Mouse (Mus musculus) midbrain, embryonic 11.5 days (tissue): Measurements from ENCODE around the gene Pelo. TPM values are rescaled to one million over a fixed set of nuclear protein-coding genes. Genes with fewer than 3 reads are reported as not detected.

Experiments
- ATAC-seq: fragments of 200-750 bp; cut with Nextera tagmentation; 2 replicates; pipeline ENCODE4 v1.8.0; 2017; ENCODE audit warnings: moderate TSS enrichment, moderate library complexity; ENCODE audit not compliant: low FRiP score
- DNase-seq: peaks from one replicate; pipeline ENCODE4 v3.0.0; 2015; ENCODE audit warnings: low spot score; ENCODE audit errors: missing footprints
- H3K27ac ChIP-seq: fragments of 300-500 bp; sonication (generic); 2 replicates; pipeline ENCODE4 v1.5.1; 2014; ENCODE audit warnings: low read depth, low read length
- H3K27me3 ChIP-seq: fragments of 300-500 bp; sonication (generic); 2 replicates; pipeline ENCODE4 v1.6.1; 2014; ENCODE audit warnings: mild to moderate bottlenecking, low read length, moderate library complexity, mixed read lengths; ENCODE audit not compliant: control insufficient read depth, insufficient read depth
- H3K36me3 ChIP-seq: fragments of 300-500 bp; sonication (generic); 2 replicates; pipeline ENCODE4 v1.6.1; 2014; ENCODE audit warnings: mild to moderate bottlenecking, low read length, moderate library complexity, mixed read lengths; ENCODE audit not compliant: control insufficient read depth, insufficient read depth
- H3K4me1 ChIP-seq: fragments of 300-500 bp; sonication (generic); 2 replicates; pipeline ENCODE4 v1.6.1; 2014; ENCODE audit warnings: low read length; ENCODE audit not compliant: control insufficient read depth, insufficient read depth
- H3K4me2 ChIP-seq: fragments of 300-500 bp; sonication (generic); 2 replicates; pipeline ENCODE4 v1.6.1; 2014; ENCODE audit warnings: mild to moderate bottlenecking, moderate library complexity
- H3K4me3 ChIP-seq: fragments of 300-500 bp; sonication (generic); 2 replicates; pipeline ENCODE4 v1.5.1; 2014; ENCODE audit warnings: low read depth, low read length
- H3K9ac ChIP-seq: fragments of 300-500 bp; sonication (generic); 2 replicates; pipeline ENCODE4 v1.6.1; 2014; ENCODE audit warnings: low read length
- H3K9me3 ChIP-seq: fragments of 300-500 bp; sonication (generic); 2 replicates; pipeline ENCODE4 v1.6.1; 2016; ENCODE audit warnings: low read length; ENCODE audit not compliant: control insufficient read depth
- WGBS: fragments of 180-500 bp; shearing (Covaris S2); extraction: QIAGEN DNeasy Blood & Tissue Kit; methylation state at CpG from one replicate; pipeline ENCODE4 v1.1.7; 2014; 5-methylcytosine and 5-hydroxymethylcytosine counted together
- polyA plus RNA-seq: library from polyadenylated mRNA; unstranded; fragments of >200 nt; fragmentation: Nextera tagmentation; extraction: Ambion mirVana; gene quantifications from 2 replicates; pipeline ENCODE4 v1.2.1, GENCODE M21; 2014

Gene Pelo
- polyA plus RNA-seq, 1 experiment from 2014 or later: 6.7 TPM

DNA sequence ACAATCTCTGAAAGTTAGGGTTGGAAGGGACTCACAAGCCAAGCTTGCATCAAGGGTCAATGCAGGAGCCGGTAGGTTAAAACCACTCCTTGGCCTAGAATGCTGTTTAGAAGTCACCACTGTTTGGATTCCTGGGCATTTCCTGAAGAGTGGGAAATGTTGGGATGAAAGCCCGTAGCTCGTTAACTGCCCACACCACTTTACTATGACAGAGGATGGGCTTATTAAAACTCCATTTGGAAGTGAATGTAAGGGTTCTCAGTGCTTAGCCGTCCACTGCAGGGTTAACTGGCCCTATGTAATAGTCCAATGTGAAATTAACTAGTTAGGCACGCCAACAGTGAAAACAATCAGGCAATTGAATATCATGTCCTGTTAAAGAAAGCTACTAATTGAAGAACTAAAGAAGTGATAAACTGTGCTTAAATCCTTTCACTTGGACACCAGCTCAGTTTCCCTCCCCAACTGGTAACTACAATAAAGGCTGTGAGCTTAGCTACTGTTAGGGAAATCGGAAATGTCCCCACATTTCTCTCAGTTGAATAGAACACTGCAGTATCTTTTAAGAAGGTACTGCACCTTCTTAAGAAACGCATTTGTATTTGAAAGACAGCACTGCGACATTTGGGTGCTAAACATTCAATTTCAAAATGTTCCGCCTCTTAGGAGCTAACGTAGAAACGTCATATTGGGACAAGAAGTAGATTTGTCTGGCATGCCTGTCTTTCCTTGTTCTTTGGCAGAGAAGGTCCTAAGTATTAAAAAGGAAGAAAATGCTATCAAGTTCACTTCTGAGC, 10.6 kb upstream of the Pelo start:
- Histone ChIP-seq H3K27me3 (peaks cover 17% of the 10 kb centered on the region), H3K27ac (no peak overlapping the region), H3K9me3 (no peaks in the 10 kb centered on the region), H3K4me2 (peak overlapping the region; percentile 55; the same call in 1 of the 2 replicates), H3K36me3 (no peaks in the 10 kb centered on the region), H3K4me1 (peaks cover 5% of the 10 kb centered on the region; the same call in 1 of the 2 replicates), H3K4me3 (peak overlapping the region; percentile 46), H3K9ac (no peak overlapping the region)
- 32% methylated on average over 11 of the region's 11 CpGs for WGBS
- ATAC-seq (no peak), DNase-seq (peak; percentile 81)

- Histone ChIP-seq H3K27me3 (peaks cover 17% of the 10 kb centered on the region), H3K27ac (no peak overlapping the region), H3K9ac (no peak overlapping the region), H3K4me3 (no peak overlapping the region), H3K4me1 (peaks cover 5% of the 10 kb centered on the region; the same call in 1 of the 2 replicates), H3K36me3 (no peaks in the 10 kb centered on the region), H3K4me2 (no peak overlapping the region), H3K9me3 (no peaks in the 10 kb centered on the region)
- ATAC-seq (no peak), DNase-seq (no peak)
- WGBS: 80% methylated on average over 9 of the region's 9 CpGs
Observed at GRCm38 (mm10) chr13:115099381-115099780, 9.4 kb upstream of the Pelo start.

DNA sequence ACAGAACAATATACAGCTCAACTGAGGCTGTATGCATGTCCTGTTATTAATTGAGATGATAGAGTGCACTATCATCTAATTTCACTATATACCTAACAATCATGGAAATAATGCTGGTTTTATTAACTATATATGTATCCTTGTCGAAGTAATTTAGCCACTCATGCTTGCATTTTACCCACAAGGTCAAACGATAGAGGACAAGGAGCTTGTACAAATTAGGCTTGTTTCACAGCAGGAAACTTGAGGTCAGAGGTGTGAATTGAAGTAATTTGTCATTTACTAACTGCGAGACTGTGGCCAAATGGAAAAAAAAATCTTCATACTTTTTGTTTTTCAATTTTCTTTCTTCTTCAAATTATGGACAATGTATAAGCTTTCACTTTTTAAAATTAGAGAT, 8.2 kb upstream of the Pelo start:
- no peak overlapping the region for H3K4me3 ChIP-seq
- no peak overlapping the region for H3K4me2 ChIP-seq
- H3K27me3 ChIP-seq: peaks cover 17% of the 10 kb centered on the region
- no peak overlapping the region for H3K27ac ChIP-seq
- WGBS: 85% methylated on average over 3 of the region's 3 CpGs
- no peaks in the 10 kb centered on the region for H3K36me3 ChIP-seq
- ATAC-seq: no peak
- H3K9me3 ChIP-seq: no peaks in the 10 kb centered on the region
- H3K4me1 ChIP-seq: peaks cover 5% of the 10 kb centered on the region; the same call in 1 of the 2 replicates
- DNase-seq: peak; percentile 61
- H3K9ac ChIP-seq: no peak overlapping the region

DNA sequence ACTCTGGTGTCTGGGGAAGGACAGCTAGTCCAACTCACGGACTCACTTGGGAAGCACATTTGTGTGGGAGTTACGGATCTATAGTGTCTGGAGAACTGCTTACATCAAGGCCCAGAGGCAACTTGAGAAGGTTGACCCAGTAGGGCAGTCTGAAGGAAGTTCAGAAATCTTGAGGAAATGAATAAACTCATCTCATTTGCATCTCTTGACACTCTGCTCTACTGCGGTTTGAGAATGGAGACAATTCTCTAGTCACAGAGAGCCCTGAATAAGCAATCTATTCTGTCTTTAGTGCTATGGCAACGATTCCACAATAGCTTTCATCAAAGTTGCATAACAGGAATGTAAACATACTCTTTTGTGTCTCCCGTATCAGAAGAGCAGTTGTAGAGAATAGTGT, 7.0 kb upstream of the Pelo start:
- Histone ChIP-seq H3K4me2 (no peak overlapping the region), H3K36me3 (no peaks in the 10 kb centered on the region), H3K27me3 (peaks cover 13% of the 10 kb centered on the region), H3K27ac (no peak overlapping the region), H3K9ac (no peak overlapping the region), H3K4me3 (no peak overlapping the region), H3K4me1 (peaks cover 3% of the 10 kb centered on the region; the same call in 1 of the 2 replicates), H3K9me3 (no peaks in the 10 kb centered on the region)
- WGBS: 64% methylated on average over 5 of the region's 5 CpGs
- DNase-seq: peak; percentile 73
- no peak for ATAC-seq

GRCm38 (mm10) chr13:115096216-115096615, 6.2 kb upstream of the Pelo start:
- Histone ChIP-seq H3K4me3 (no peak overlapping the region), H3K27ac (no peak overlapping the region), H3K9me3 (no peaks in the 10 kb centered on the region), H3K27me3 (peaks cover 10% of the 10 kb centered on the region), H3K4me1 (peaks cover under 1% of the 10 kb centered on the region; the same call in 1 of the 2 replicates), H3K4me2 (no peak overlapping the region), H3K36me3 (no peaks in the 10 kb centered on the region), H3K9ac (no peak overlapping the region)
- DNase-seq (peak; percentile 57), ATAC-seq (no peak)
- 66% methylated on average over 2 of the region's 2 CpGs for WGBS

DNA sequence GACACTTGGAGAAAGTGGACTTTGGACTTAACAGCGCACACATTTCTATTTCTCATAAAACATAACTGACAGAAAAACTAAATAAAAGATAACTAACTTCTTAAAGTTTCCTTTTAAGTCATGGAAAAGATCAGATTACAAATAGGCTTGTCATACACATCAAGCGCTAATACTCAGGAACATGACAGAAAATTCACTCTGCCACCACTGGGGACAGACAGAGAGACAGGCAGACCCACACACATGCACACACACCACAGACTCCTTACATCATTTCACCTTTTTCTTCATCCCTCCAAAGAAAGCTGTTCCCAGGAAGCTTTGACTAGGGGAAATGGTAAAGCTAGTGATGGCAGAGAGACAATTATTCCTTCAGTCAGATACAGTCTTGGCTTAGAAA, 5.4 kb upstream of the Pelo start:
- 91% methylated on average over 2 of the region's 2 CpGs for WGBS
- no peak for ATAC-seq
- Histone ChIP-seq H3K36me3 (no peaks in the 10 kb centered on the region), H3K9ac (no peak overlapping the region), H3K9me3 (no peaks in the 10 kb centered on the region), H3K4me1 (no peaks in the 10 kb centered on the region), H3K27me3 (peaks cover 3% of the 10 kb centered on the region; the same call in 1 of the 2 replicates), H3K4me3 (no peak overlapping the region), H3K4me2 (no peak overlapping the region), H3K27ac (no peak overlapping the region)
- DNase-seq: no peak

- Histone ChIP-seq H3K36me3 (peaks cover 7% of the 10 kb centered on the region; the same call in 1 of the 2 replicates), H3K27me3 (no peaks in the 10 kb centered on the region), H3K4me2 (no peak overlapping the region), H3K4me1 (peaks cover 10% of the 10 kb centered on the region), H3K9ac (no peak overlapping the region), H3K9me3 (no peaks in the 10 kb centered on the region), H3K4me3 (no peak overlapping the region), H3K27ac (no peak overlapping the region)
- peak; percentile 86 for DNase-seq
- ATAC-seq: no peak
- WGBS: 76% methylated on average over 3 of the region's 3 CpGs
Observed at GRCm38 (mm10) chr13:115091511-115091910, 1.5 kb upstream of the Pelo start.

DNA sequence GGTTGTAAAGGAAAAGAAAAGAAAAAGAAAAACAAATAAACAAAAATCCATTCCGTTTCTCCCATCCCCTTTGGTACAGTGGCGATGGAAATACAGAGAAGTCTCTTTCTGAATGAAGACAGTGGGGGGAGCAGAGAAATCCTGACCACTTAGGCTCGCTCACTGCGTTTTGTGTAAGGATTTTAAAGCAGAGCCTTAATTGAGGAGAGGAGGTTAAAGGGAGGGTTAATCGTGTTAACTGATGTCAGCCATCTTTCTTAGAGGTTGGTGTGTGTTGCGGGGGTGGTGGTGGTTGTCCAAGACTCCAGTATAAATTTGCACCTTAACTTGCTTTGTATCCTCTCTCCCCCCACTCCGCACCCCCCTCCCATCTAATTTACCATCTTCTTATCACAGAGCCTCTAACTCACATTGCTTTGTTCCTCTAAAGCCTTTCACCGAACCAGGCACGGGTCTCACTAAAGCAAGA, 1.0 kb upstream of the Pelo start:
- H3K27ac ChIP-seq: no peak overlapping the region
- H3K4me1 ChIP-seq: peaks cover 10% of the 10 kb centered on the region
- no peak for ATAC-seq
- H3K36me3 ChIP-seq: peaks cover 10% of the 10 kb centered on the region; the same call in 1 of the 2 replicates
- H3K27me3 ChIP-seq: no peaks in the 10 kb centered on the region
- 55% methylated on average over 9 of the region's 9 CpGs for WGBS
- no peaks in the 10 kb centered on the region for H3K9me3 ChIP-seq
- peak overlapping the region; percentile 97 for H3K4me2 ChIP-seq
- DNase-seq: peak; percentile 83
- H3K4me3 ChIP-seq: peak overlapping the region; percentile 69
- H3K9ac ChIP-seq: no peak overlapping the region; the same call in 1 of the 2 replicates

DNA sequence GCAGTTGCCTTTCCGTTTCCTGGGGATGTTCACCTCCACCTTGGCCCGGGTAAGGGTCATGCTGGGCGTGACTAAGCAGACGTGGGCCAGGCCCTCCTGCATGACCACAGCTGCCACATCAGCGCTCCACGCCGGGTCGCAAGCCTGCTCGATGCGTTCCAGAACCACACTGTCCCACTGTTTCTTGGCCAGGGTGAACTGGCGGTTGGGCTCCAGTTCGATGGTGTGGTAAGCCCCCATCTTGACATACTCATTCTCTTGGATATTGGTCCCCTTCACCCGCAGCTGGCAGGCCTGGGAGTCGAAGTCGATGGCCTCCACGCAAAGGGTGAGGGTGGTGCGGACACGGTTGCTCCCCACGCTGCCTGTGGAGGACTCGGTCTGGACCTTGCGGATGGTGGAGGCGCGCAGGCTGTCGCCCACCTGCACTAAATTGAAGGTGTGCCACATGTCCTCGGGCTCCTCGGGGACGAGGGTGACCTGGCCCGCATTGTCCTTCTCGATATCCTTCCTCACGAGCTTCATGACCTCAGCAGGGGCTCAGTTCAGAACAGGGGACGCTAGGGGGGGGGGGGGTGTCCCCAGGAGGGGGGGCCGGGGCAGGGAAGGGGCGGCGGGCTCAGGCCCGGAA, 476 bp downstream of the Pelo start:
- H3K4me1 ChIP-seq: peaks cover 10% of the 10 kb centered on the region
- H3K4me3 ChIP-seq: peak overlapping the region; percentile 69
- H3K9ac ChIP-seq: peak overlapping the region; percentile 82
- no peaks in the 10 kb centered on the region for H3K27me3 ChIP-seq
- DNase-seq (no peak), ATAC-seq (peak; percentile 74)
- peaks cover 10% of the 10 kb centered on the region; the same call in 1 of the 2 replicates for H3K36me3 ChIP-seq
- H3K9me3 ChIP-seq: no peaks in the 10 kb centered on the region
- peak overlapping the region; percentile 97 for H3K4me2 ChIP-seq
- WGBS: 8% methylated on average over 34 of the region's 35 CpGs
- no peak overlapping the region for H3K27ac ChIP-seq
